Mouse (Mus musculus) intestine, embryonic 16.5 days (tissue): ENCODE data around the gene 0610030E20Rik. TPM values are rescaled to one million over a fixed set of nuclear protein-coding genes. Genes with fewer than 3 reads are reported as not detected.

ENCODE experiments used
- ATAC-seq: fragments of 200-750 bp; cut with Nextera tagmentation; 2 replicates; pipeline ENCODE4 v1.8.0; 2017; ENCODE audit warnings: moderate TSS enrichment, moderate library complexity
- H3K27ac ChIP-seq: fragments of 300-500 bp; sonication (generic); 2 replicates; pipeline ENCODE4 v1.5.1; 2014; ENCODE audit warnings: mild to moderate bottlenecking, low read length
- H3K27me3 ChIP-seq: fragments of 300-500 bp; sonication (generic); replicated peaks from 2 replicates; pipeline ENCODE4 v1.6.1; 2014; ENCODE audit warnings: low read length, control low read depth, mixed read lengths; ENCODE audit not compliant: control insufficient read depth, insufficient read depth
- H3K36me3 ChIP-seq: fragments of 300-500 bp; sonication (generic); 2 replicates; pipeline ENCODE4 v1.6.1; 2014; ENCODE audit warnings: low read length, control low read depth; ENCODE audit not compliant: control insufficient read depth, insufficient read depth
- H3K4me1 ChIP-seq: fragments of 300-500 bp; sonication (generic); 2 replicates; pipeline ENCODE4 v1.6.1; 2014; ENCODE audit warnings: low read length, control low read depth, mixed read lengths; ENCODE audit not compliant: control insufficient read depth, insufficient read depth
- H3K4me2 ChIP-seq: fragments of 300-500 bp; sonication (generic); 2 replicates; pipeline ENCODE4 v1.6.1; 2014; ENCODE audit warnings: low read depth, low read length, control low read depth
- H3K4me3 ChIP-seq: fragments of 300-500 bp; sonication (generic); 2 replicates; pipeline ENCODE4 v1.5.1; 2014; ENCODE audit warnings: mild to moderate bottlenecking, low read length
- H3K9ac ChIP-seq: fragments of 300-500 bp; sonication (generic); 2 replicates; pipeline ENCODE4 v1.6.1; 2014; ENCODE audit warnings: low read depth, low read length
- H3K9me3 ChIP-seq: fragments of 300-500 bp; sonication (generic); 2 replicates; pipeline ENCODE4 v1.6.1; 2016; ENCODE audit warnings: low read length, control low read depth; ENCODE audit not compliant: control insufficient read depth
- WGBS: fragments of 180-500 bp; shearing (Covaris S2); extraction: QIAGEN DNeasy Blood & Tissue Kit; methylation state at CpG from one replicate; pipeline ENCODE4 v1.1.7; 2014; 5-methylcytosine and 5-hydroxymethylcytosine counted together
- polyA plus RNA-seq: library from polyadenylated mRNA; unstranded; fragments of >200 nt; fragmentation: Nextera tagmentation; extraction: Ambion mirVana; gene quantifications from 2 replicates; pipeline ENCODE4 v1.2.1, GENCODE M21; 2015

0610030E20Rik gene
- polyA plus RNA-seq, 1 experiment from 2014 or later: 27.6 TPM

DNA sequence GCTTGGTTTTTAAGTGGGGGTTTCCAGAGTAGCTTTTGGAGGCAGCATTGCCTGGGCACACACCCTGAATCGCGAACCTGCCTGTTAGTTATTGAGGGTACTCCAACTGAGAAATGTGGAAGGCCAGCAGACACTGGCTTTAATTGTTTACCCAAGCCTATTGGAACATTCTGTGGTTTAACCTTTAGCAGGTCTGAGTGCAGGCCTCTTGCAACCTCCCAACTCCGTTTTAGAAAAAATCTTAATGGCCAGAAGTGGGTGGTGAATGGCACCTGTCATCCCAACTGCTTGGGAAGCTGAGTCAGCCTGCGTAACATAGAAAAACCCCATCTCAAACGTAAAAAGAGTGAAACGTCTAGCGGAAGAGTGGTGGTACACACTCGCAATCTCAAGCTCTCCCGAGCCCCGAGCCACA, 49.7 kb downstream of the 0610030E20Rik start:
- 75% methylated on average over 10 of the region's 10 CpGs for WGBS
- H3K4me2 ChIP-seq: no peak overlapping the region
- H3K4me1 ChIP-seq: no peaks in the 10 kb centered on the region
- no peak overlapping the region for H3K4me3 ChIP-seq
- H3K36me3 ChIP-seq: no peaks in the 10 kb centered on the region
- H3K9ac ChIP-seq: no peak overlapping the region
- ATAC-seq: no peak
- no peak overlapping the region for H3K27ac ChIP-seq
- no peaks in the 10 kb centered on the region for H3K9me3 ChIP-seq
- H3K27me3 ChIP-seq: no peaks in the 10 kb centered on the region

- Histone ChIP-seq H3K9me3 (no peaks in the 10 kb centered on the region), H3K27ac (no peak overlapping the region), H3K4me2 (no peak overlapping the region), H3K4me3 (no peak overlapping the region), H3K4me1 (no peaks in the 10 kb centered on the region), H3K9ac (no peak overlapping the region), H3K27me3 (no peaks in the 10 kb centered on the region), H3K36me3 (no peaks in the 10 kb centered on the region)
- no peak for ATAC-seq
- 52% methylated on average over 2 of the region's 2 CpGs for WGBS
Measured at GRCm38 (mm10) chr6:72399967-72400366, 52.9 kb downstream of the 0610030E20Rik start.

- no peaks in the 10 kb centered on the region for H3K4me1 ChIP-seq
Measured at GRCm38 (mm10) chr6:72401875-72402274, 54.8 kb downstream of the 0610030E20Rik start.

More at GRCm38 (mm10) chr6:72401875-72402274, 54.8 kb downstream of the 0610030E20Rik start:
- no peak overlapping the region for H3K27ac ChIP-seq
- no peak overlapping the region for H3K4me3 ChIP-seq
- ATAC-seq: peak; percentile 57
- H3K27me3 ChIP-seq: no peaks in the 10 kb centered on the region
- 19% methylated on average over 7 of the region's 7 CpGs for WGBS
- no peak overlapping the region for H3K9ac ChIP-seq
- H3K36me3 ChIP-seq: no peaks in the 10 kb centered on the region
- H3K4me2 ChIP-seq: no peak overlapping the region
- no peaks in the 10 kb centered on the region for H3K9me3 ChIP-seq

Other genes starting within 250 kb of the 0610030E20Rik start
- gene St3gal5, start 249.7 kb upstream of the 0610030E20Rik start, polyA plus RNA-seq: 22.8 TPM in 2 replicates
- 9.3 and 9.6 TPM in 2 replicates for gene Atoh8, start 111.7 kb upstream of the 0610030E20Rik start, polyA plus RNA-seq
- 0.11 and 0.18 TPM in 2 replicates for gene Sftpb, start 42.7 kb upstream of the 0610030E20Rik start, polyA plus RNA-seq
- gene Usp39, start 2.1 kb upstream of the 0610030E20Rik start, polyA plus RNA-seq: 30.0 and 33.0 TPM in 2 replicates
- 16.4 and 18.0 TPM in 2 replicates for gene Tmem150a, start 8.1 kb downstream of the 0610030E20Rik start, polyA plus RNA-seq
- gene Rnf181, start 19.6 kb downstream of the 0610030E20Rik start, polyA plus RNA-seq: 159 and 162 TPM in 2 replicates
- 17.3 and 17.8 TPM in 2 replicates for gene Vamp5, start 33.2 kb downstream of the 0610030E20Rik start, polyA plus RNA-seq
- 251 and 269 TPM in 2 replicates for gene Vamp8, start 43.4 kb downstream of the 0610030E20Rik start, polyA plus RNA-seq
- 20.3 and 23.7 TPM in 2 replicates for gene Ggcx, start 67.0 kb downstream of the 0610030E20Rik start, polyA plus RNA-seq
- gene Mat2a, start 92.2 kb downstream of the 0610030E20Rik start, polyA plus RNA-seq: 268 and 293 TPM in 2 replicates
- 0.32 and 0.42 TPM in 2 replicates for gene Sh2d6, start 174.4 kb downstream of the 0610030E20Rik start, polyA plus RNA-seq
- 33.1 and 35.2 TPM in 2 replicates for gene Capg, start 197.1 kb downstream of the 0610030E20Rik start, polyA plus RNA-seq